Mouse (Mus musculus): ENCODE results near the gene Rfx1. TPM values are rescaled to one million over a fixed set of nuclear protein-coding genes. Genes with fewer than 3 reads are reported as not detected.

Rfx1 gene
- 11.2 TPM for polyA plus RNA-seq (2014; fragmentation: Illumina TruSeq; extraction: RNeasy Lipid Tissue Mini Kit (QIAGEN cat#74804); ENCODE audit: low read depth, low replicate concordance)

DNA sequence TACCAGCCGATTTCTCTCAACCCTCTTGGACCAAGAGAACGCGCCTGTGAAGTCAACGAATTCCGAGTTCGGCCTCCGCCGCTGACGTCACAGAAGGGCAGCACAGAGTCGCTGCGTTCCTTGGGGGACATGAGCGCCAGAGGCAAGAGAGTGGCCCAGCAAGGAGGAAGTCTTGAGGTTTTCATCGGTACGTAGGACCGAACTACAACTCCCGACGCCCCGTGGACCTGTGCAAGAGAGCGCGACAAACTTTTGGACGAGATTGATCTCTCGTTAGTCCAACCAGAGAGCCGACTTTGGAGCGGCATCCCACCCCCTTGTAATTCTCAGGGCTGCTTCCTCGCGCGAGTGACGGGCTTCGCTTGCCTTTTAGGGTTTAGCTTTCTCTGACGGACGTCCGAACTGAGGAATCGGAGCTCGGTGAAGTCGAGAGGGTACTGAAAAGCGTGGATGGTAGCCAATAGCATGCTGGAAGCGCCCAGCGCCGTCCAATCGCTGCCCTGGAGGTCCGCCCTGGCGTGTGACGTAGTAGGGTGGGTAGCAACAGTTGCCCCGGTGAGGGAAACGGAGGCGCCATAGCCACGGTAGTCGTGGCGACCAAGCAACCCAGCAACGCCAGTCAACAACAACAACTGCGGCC lies at the start of gene Rfx1:
Gene Rfx1, plus strand, starts transcription at position 544 of the 640 bp plus-strand sequence.

DNA sequence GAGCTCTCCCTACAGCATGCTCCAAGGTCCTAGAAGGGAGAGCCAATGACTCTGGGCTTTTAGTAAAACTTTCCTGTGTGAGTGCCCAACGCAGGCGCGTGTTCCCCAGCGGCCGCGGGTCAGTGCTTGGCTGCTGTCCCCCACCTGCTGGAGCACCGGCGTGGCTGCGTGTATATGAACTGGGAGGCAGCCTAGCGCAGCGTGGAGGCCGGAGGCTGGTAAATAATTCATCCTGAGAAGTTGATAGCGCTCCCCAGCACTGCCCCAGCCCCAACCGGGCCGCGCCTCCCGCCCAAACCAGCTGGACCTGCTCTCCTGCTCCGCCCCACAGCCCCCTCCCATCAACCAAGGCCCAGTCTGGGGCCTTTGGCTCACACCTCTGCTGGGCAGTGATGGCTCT lies 45.5 kb upstream of the Rfx1 start, which contains the start of gene Palm3:
Gene Palm3, plus strand, starts transcription at position 376 of the 400 bp plus-strand sequence.

DNA sequence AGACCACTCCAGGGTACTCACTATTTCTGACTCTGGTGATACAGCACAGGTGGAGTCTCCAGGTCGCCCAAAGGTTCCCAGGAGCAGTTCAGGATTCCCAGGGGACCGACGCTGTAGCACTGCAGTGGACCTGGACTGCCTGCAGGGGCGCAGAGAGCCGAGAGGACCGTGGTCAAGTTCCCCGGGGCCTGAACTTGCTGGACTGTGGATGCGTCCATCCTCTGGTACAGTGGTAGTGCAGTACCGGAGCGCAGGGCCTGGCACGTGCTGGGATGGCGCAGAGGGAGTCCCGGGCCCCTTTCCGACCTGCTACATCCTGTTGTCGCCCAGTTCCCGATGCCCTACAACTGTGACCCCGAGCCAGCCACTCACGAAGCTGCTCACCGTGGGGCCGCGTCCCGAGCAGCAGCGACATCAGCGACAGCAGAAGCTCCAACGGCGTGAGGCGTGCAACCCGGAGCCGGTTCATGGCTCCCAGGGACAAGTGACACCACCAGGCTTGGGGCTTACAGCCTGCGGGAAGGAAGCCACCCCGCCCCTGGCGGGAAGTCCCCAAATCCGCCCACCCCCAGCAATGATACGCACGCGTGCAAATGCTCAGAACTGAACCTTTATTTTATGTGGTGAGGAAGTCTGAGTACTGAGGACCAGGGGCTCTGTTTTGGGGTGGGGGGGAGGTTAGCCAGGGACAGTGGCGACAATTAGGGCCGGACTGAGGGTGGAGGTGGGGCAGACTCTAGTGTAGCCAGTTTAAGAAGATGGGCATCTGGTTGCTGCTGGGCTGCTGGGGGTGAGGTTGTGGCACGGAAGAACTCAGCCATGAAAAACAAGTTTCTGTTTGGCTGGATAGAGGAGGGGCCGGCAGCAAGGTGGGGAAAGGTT lies 24.3 kb upstream of the Rfx1 start, which contains the start of gene Il27ra:
Gene Il27ra, minus strand, starts transcription at position 524 of the 882 bp plus-strand sequence.

DNA sequence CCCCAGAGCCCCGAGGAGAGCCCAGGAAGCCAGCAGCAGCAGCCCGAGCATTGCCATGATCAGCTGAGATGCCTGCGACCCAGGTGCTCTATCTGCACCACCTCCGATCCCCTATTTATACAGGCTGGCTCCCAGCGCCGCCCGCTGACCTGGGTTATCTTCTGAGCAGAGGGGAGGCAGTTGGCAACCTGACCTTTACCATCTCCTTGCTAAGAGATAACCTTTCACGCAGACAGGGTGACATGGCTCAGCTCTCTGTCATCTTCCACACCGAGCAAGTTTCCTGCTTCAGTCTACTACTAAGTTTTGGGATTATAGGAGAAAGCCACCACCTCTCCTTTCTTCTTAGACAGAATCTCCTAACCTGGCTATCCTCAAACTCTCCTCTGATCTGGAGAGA lies 21.7 kb upstream of the Rfx1 start, which contains the start of gene Rln3:
Gene Rln3, minus strand, starts transcription at position 101 of the 400 bp plus-strand sequence.

DNA sequence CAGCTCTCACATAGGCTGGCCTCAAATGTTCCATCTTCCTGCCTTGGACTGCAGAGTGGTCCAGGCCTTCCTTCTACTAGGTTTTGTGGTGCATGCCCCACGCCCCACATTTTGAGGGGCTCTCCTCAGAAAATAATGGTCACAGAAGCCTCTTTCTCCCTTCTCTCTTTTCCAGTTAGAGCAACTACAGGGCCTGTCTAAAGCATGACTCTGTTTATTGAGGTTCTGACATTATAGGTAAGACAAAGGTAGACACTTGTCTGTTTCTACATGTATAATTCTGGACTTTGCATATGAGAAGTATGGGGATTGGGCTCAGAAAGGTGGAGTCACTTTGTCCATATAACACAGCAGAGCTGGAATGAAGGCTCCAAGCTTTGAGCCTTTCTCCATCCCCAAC lies 1.6 kb upstream of the Rfx1 start, which contains the start of gene Gm10643:
Gene Gm10643, minus strand, starts transcription at position 101 of the 400 bp plus-strand sequence.

DNA sequence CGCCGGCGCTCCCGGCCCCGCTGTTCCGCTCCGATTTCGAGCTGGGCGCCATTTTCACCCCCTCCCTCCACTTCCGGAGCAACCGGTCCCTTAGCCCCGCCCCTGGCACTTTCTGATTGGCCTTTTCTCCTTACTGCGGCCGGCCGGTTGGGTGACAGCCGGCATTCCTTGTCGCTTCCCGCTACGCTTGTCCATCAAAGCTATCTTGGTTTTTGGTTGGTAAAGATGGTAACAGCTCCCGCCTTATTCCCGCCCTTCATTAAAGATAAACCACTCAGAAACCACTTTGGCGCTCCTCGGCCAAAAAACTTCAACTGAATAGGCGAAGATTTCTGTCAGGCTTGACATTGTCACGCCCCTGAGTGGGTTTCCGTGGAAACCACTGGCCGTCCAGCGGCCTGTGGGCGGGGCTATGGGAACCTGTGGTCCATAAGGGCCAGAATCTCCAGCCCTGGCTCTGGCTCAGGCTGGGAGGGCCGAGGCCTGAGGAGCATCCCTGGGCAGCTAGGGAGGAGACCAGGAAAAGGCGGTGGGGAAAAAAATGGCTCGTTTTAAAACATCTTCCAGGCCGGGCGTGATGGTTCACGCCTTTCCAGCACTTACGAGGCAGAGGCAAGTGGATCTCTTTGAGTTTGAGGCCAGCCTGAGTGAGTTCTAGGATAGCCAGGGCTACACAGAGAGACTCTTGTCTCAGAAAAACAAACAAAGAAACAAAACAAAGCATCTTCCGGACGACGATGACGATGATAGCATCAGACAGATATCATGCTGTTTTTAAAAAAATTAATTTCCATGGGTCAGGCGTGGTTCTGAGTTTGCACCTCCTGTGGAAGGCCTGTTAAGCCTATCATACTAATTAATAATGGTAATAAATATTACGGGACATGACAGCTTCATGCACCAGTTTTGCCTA lies 38.3 kb downstream of the Rfx1 start, which contains the start of gene Dcaf15:
Gene Dcaf15, minus strand, starts transcription at position 72 of the 913 bp plus-strand sequence.

DNA sequence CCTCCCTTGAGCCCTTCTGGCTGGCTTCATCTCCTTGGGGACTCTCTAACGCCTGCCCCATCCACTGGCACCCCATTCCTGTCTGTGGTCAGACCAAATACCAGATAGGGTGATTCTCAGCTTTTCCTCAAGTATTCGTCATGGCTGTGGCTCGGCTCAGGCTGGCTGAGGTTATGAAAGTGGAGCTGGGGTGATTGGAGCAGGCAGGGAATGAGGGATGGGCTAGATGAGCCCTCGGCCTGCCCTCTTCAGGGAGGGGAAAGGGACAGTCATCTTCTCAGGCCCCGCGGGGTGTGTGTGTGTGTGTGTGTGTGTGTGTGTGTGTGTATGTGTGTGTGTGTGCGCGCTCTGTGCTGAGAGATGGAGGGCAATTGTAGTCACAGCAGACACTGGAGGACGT lies 59.0 kb downstream of the Rfx1 start, which contains the start of gene Podnl1:
Gene Podnl1, plus strand, starts transcription at position 334 of the 400 bp plus-strand sequence.

Other genes with a start within 250 kb of the Rfx1 start
- gene Adgrl1, start 166.7 kb upstream of the Rfx1 start, polyA plus RNA-seq (2014; fragmentation: Illumina TruSeq; extraction: RNeasy Lipid Tissue Mini Kit (QIAGEN cat#74804); ENCODE audit: low read depth, low replicate concordance): 25.2 TPM
- 2.4 TPM for gene Gm10644, start 111.6 kb upstream of the Rfx1 start, polyA plus RNA-seq (2014; fragmentation: Illumina TruSeq; extraction: RNeasy Lipid Tissue Mini Kit (QIAGEN cat#74804); ENCODE audit: low read depth, low replicate concordance)
- 2.9 TPM for gene Asf1b, start 111.3 kb upstream of the Rfx1 start, polyA plus RNA-seq (2014; fragmentation: Illumina TruSeq; extraction: RNeasy Lipid Tissue Mini Kit (QIAGEN cat#74804); ENCODE audit: low read depth, low replicate concordance)
- 84.4 TPM for gene Prkaca, start 93.8 kb upstream of the Rfx1 start, polyA plus RNA-seq (2014; fragmentation: Illumina TruSeq; extraction: RNeasy Lipid Tissue Mini Kit (QIAGEN cat#74804); ENCODE audit: low read depth, low replicate concordance)
- gene Samd1, start 69.2 kb upstream of the Rfx1 start, polyA plus RNA-seq (2014; fragmentation: Illumina TruSeq; extraction: RNeasy Lipid Tissue Mini Kit (QIAGEN cat#74804); ENCODE audit: low read depth, low replicate concordance): 24.6 TPM
- gene 1700067K01Rik, start 65.3 kb upstream of the Rfx1 start, polyA plus RNA-seq (2014; fragmentation: Illumina TruSeq; extraction: RNeasy Lipid Tissue Mini Kit (QIAGEN cat#74804); ENCODE audit: low read depth, low replicate concordance): 1.3 TPM
- gene 2210011C24Rik, start 54.7 kb upstream of the Rfx1 start, polyA plus RNA-seq (2014; fragmentation: Illumina TruSeq; extraction: RNeasy Lipid Tissue Mini Kit (QIAGEN cat#74804); ENCODE audit: low read depth, low replicate concordance): 0.62 TPM
- gene Palm3, start 45.4 kb upstream of the Rfx1 start, polyA plus RNA-seq (2014; fragmentation: Illumina TruSeq; extraction: RNeasy Lipid Tissue Mini Kit (QIAGEN cat#74804); ENCODE audit: low read depth, low replicate concordance): 1.3 TPM
- 1.6 TPM for gene Il27ra, start 24.2 kb upstream of the Rfx1 start, polyA plus RNA-seq (2014; fragmentation: Illumina TruSeq; extraction: RNeasy Lipid Tissue Mini Kit (QIAGEN cat#74804); ENCODE audit: low read depth, low replicate concordance)
- gene Rln3, start 21.8 kb upstream of the Rfx1 start, polyA plus RNA-seq (2014; fragmentation: Illumina TruSeq; extraction: RNeasy Lipid Tissue Mini Kit (QIAGEN cat#74804); ENCODE audit: low read depth, low replicate concordance): not detected
- 2.3 TPM for gene Gm10643, start 1.7 kb upstream of the Rfx1 start, polyA plus RNA-seq (2014; fragmentation: Illumina TruSeq; extraction: RNeasy Lipid Tissue Mini Kit (QIAGEN cat#74804); ENCODE audit: low read depth, low replicate concordance)
- 14.2 TPM for gene Dcaf15, start 37.9 kb downstream of the Rfx1 start, polyA plus RNA-seq (2014; fragmentation: Illumina TruSeq; extraction: RNeasy Lipid Tissue Mini Kit (QIAGEN cat#74804); ENCODE audit: low read depth, low replicate concordance)
- 0.40 TPM for gene Podnl1, start 59.2 kb downstream of the Rfx1 start, polyA plus RNA-seq (2014; fragmentation: Illumina TruSeq; extraction: RNeasy Lipid Tissue Mini Kit (QIAGEN cat#74804); ENCODE audit: low read depth, low replicate concordance)
- gene Cc2d1a, start 81.1 kb downstream of the Rfx1 start, polyA plus RNA-seq (2014; fragmentation: Illumina TruSeq; extraction: RNeasy Lipid Tissue Mini Kit (QIAGEN cat#74804); ENCODE audit: low read depth, low replicate concordance): 21.9 TPM
- 2.8 TPM for gene 4930432K21Rik, start 81.2 kb downstream of the Rfx1 start, polyA plus RNA-seq (2014; fragmentation: Illumina TruSeq; extraction: RNeasy Lipid Tissue Mini Kit (QIAGEN cat#74804); ENCODE audit: low read depth, low replicate concordance)
- not detected for gene Nanos3, start 118.4 kb downstream of the Rfx1 start, polyA plus RNA-seq (2014; fragmentation: Illumina TruSeq; extraction: RNeasy Lipid Tissue Mini Kit (QIAGEN cat#74804); ENCODE audit: low read depth, low replicate concordance)
- gene Zswim4, start 170.2 kb downstream of the Rfx1 start, polyA plus RNA-seq (2014; fragmentation: Illumina TruSeq; extraction: RNeasy Lipid Tissue Mini Kit (QIAGEN cat#74804); ENCODE audit: low read depth, low replicate concordance): 5.1 TPM
- 193 TPM for gene D8Ertd738e, start 182.9 kb downstream of the Rfx1 start, polyA plus RNA-seq (2014; fragmentation: Illumina TruSeq; extraction: RNeasy Lipid Tissue Mini Kit (QIAGEN cat#74804); ENCODE audit: low read depth, low replicate concordance)
- 18.5 TPM for gene Mri1, start 190.5 kb downstream of the Rfx1 start, polyA plus RNA-seq (2014; fragmentation: Illumina TruSeq; extraction: RNeasy Lipid Tissue Mini Kit (QIAGEN cat#74804); ENCODE audit: low read depth, low replicate concordance)
- 15.2 TPM for gene Ccdc130, start 203.5 kb downstream of the Rfx1 start, polyA plus RNA-seq (2014; fragmentation: Illumina TruSeq; extraction: RNeasy Lipid Tissue Mini Kit (QIAGEN cat#74804); ENCODE audit: low read depth, low replicate concordance)